Mouse (Mus musculus): Measurements from ENCODE around the gene Plcl1. TPM values are rescaled to one million over a fixed set of nuclear protein-coding genes. Genes with fewer than 3 reads are reported as not detected.

The Plcl1 gene
- polyA plus RNA-seq, 1 experiment from 2014 or later = 1.6 TPM

DNA sequence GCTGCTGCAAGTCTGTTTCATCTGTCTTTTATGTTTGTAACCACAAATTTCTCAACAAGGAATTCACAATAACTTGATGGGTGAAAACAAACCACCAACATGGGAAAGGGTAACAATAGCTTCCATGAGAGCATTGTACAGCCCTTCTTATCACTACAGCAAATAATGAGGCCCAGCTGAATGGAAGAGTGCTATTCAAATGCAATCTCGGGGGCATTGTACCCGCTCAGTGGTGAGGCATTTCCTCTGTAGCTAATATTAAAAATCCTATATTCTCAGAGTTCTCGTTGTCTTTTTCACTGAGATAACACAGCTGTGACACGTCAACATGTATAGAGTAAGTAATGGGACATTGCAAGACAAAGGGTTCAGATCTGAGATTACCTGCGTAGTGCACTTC is 356.6 kb downstream of the Plcl1 start:
- WGBS = 87% methylated on average over 5 of the region's 5 CpGs
- ATAC-seq (ENCODE audit: insufficient number of reproducible peaks, insufficient read depth, low FRiP score, low TSS enrichment, low read depth) = no peak
- Histone ChIP-seq H3K4me2 (no peak overlapping the region), H3K9me3 (no peaks in the 10 kb centered on the region), H3K27me3 (no peaks in the 10 kb centered on the region), H3K9ac (no peak overlapping the region), H3K4me1 (no peaks in the 10 kb centered on the region), H3K36me3 (no peaks in the 10 kb centered on the region), H3K27ac (no peak overlapping the region), H3K4me3 (no peak overlapping the region)

- no peak overlapping the region for H3K4me2 ChIP-seq
These were observed 357.4 kb downstream of the Plcl1 start for GRCm38 (mm10) chr1:55763171-55763570.

DNA sequence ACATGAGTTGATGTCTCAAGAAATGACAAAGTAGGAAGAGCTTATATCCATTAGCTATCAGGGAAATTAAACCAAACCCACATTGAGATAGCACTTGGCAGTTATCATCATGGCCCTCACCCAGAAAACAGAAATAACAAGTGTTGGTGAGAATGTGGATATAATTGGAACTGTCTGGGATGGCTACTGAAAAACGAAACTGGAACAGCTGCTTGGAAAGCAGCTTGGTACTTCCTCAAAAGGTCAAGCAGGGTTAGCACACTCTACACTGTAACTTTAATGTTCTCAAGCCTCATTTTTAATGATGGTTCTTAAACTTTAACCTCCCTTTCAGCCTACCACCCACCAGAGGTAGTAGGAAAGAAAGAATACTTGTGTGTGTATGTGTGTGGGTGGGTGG is 361.0 kb downstream of the Plcl1 start:
- ATAC-seq (ENCODE audit: insufficient number of reproducible peaks, insufficient read depth, low FRiP score, low TSS enrichment, low read depth) = no peak
- H3K4me2 ChIP-seq = no peak overlapping the region
- no peaks in the 10 kb centered on the region for H3K9me3 ChIP-seq
- H3K36me3 ChIP-seq = no peaks in the 10 kb centered on the region
- no peak overlapping the region for H3K9ac ChIP-seq
- H3K4me1 ChIP-seq = no peaks in the 10 kb centered on the region
- H3K27ac ChIP-seq = no peak overlapping the region
- no peaks in the 10 kb centered on the region for H3K27me3 ChIP-seq
- H3K4me3 ChIP-seq = no peak overlapping the region
- WGBS = 55% methylated on average over 1 of the region's 1 CpGs

More at GRCm38 (mm10) chr1:55763171-55763570, 357.4 kb downstream of the Plcl1 start:
- Histone ChIP-seq H3K4me1 (no peaks in the 10 kb centered on the region), H3K4me3 (no peak overlapping the region), H3K27ac (no peak overlapping the region), H3K27me3 (no peaks in the 10 kb centered on the region), H3K36me3 (no peaks in the 10 kb centered on the region), H3K9me3 (no peaks in the 10 kb centered on the region), H3K9ac (no peak overlapping the region)
- 77% methylated on average over 2 of the region's 2 CpGs for whole genome bisulfite sequencing
- ATAC-seq (ENCODE audit: insufficient number of reproducible peaks, insufficient read depth, low FRiP score, low TSS enrichment, low read depth) = no peak

- no peak overlapping the region for H3K9ac ChIP-seq
- H3K27me3 ChIP-seq = no peaks in the 10 kb centered on the region
- H3K9me3 ChIP-seq = no peaks in the 10 kb centered on the region
- H3K4me3 ChIP-seq = no peak overlapping the region
- no peak overlapping the region for H3K4me2 ChIP-seq
- H3K36me3 ChIP-seq = no peaks in the 10 kb centered on the region
- no peak overlapping the region for H3K27ac ChIP-seq
- no peak for ATAC-seq (ENCODE audit: insufficient number of reproducible peaks, insufficient read depth, low FRiP score, low TSS enrichment, low read depth)
- H3K4me1 ChIP-seq = no peaks in the 10 kb centered on the region
These were observed 364.5 kb downstream of the Plcl1 start for GRCm38 (mm10) chr1:55770072-55770785.

GRCm38 (mm10) chr1:55792817-55793216 is 387.1 kb downstream of the Plcl1 start:
- Histone ChIP-seq H3K9ac (no peak overlapping the region), H3K9me3 (no peaks in the 10 kb centered on the region), H3K4me2 (no peak overlapping the region), H3K4me3 (no peak overlapping the region), H3K36me3 (no peaks in the 10 kb centered on the region), H3K4me1 (no peaks in the 10 kb centered on the region), H3K27me3 (no peaks in the 10 kb centered on the region), H3K27ac (no peak overlapping the region)
- ATAC-seq (ENCODE audit: insufficient number of reproducible peaks, insufficient read depth, low FRiP score, low TSS enrichment, low read depth) = no peak
- WGBS = 66% methylated on average over 6 of the region's 6 CpGs

Other genes starting within 250 kb of the Plcl1 start
- 30.2 and 32.2 TPM in 2 replicates for gene Rftn2, start 179.1 kb upstream of the Plcl1 start, polyA plus RNA-seq (2015; fragmentation: Nextera tagmentation; extraction: Ambion mirVana)
- 2.4 and 2.8 TPM in 2 replicates for gene Mars2, start 168.7 kb upstream of the Plcl1 start, polyA plus RNA-seq (2015; fragmentation: Nextera tagmentation; extraction: Ambion mirVana)
- gene Boll, start 42.5 kb upstream of the Plcl1 start, polyA plus RNA-seq (2015; fragmentation: Nextera tagmentation; extraction: Ambion mirVana) = 0.28 and 0.90 TPM in 2 replicates